Mouse (Mus musculus): ENCODE measurements around the gene Synpo2l.

DNA sequence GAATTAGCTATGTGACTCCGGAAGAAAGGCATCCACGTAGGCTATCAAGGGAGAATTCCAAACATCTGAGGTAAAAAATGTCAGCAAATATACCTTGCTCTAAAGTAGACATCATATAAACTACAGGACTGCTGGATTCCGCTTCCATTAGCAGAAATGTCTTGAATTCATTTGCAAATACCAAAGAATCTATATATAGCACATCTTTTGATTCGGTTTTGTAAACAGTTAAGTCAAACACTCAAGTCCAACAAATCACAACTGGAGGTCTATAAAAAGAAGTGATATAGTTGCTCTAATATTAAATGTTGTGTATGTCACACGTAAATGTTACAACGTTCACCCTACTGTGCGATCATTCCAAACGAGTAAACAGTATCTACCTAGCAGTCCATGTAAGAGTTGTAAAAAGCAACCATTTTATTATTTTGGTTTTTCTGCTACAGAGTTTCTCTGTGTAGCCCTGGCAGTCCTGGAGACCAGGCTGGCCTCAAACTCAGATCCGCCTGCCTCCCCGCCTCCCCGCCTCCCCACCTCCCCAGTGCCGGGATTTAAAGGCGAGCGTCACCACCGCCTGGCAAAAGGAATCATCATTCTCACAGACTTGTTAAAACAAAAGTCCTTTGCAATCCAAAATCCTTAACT, 34.1 kb upstream of the Synpo2l start:
- TF ChIP-seq CTCF (IDR thresholded peaks at IDR 0.05; ENCODE audit: insufficient read depth, low read length): no peak
- TF ChIP-seq POLR2A (IDR thresholded peaks at IDR 0.05; ENCODE audit: borderline replicate concordance, extremely low read depth, low read depth, low read length): no peak

Data from lung, adult 2 months (tissue).